ENCODE assay signal across 14 mouse cellular contexts in the genomic region with DNA sequence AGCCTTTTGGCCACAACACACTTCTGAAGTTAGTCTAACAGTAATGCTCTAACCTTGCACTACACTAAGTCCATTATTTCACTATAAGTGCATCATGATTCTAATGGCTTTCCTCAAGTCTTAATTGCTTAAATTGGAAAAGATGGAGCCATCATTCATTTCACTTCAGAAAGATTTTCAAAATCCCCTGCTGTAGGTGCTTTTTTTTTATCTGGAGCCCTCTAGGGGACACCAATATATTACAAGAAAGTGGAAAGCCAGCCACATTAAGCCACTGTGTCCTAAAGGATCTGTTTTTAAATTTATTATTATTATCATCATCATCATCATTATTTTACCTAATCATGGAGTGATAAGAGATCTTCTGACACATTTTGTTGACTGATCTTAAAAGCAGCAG.
DNase-seq lines count a peak whose midpoint lies in the region; ATAC-seq and TF ChIP-seq lines count a peak whose summit lies in the region.
"Had no signal": no experiment of that assay in that cellular context is flagged by ENCODE, and none has a peak within 500 bp of the region (broad histone marks: within the 10 kb centered on the region; RNA-seq: fewer than 3 reads in every experiment).

No protein-coding gene starts in this region.

- TF ChIP-seq CTCF in heart, adult 2 months (IDR thresholded peaks at IDR 0.05): peak; percentile 18; the same call in 1 of the 2 replicates
- TF ChIP-seq CTCF in MEL (IDR thresholded peaks at IDR 0.05 in 2 of 3, conservative IDR thresholded peaks at IDR 0.05 in 1 of 3; ENCODE audit: control insufficient read depth in 1 of 3, insufficient read depth in 1 of 3, low read depth in 2 of 3, low read length in 3 of 3, poor library complexity in 1 of 3, severe bottlenecking in 1 of 3): peak in 1 of 3 experiments; percentile 9; a peak in 1 of 6 replicates

- H3K36me3 ChIP-seq in heart, adult 2 months (ENCODE audit: control insufficient read depth, insufficient read depth, low read length): no peaks in the 10 kb centered on the region
- H3K36me3 ChIP-seq in heart, embryonic 11.5 days (ENCODE audit: control insufficient read depth, insufficient read depth, low read length): no peaks in the 10 kb centered on the region
- H3K36me3 ChIP-seq in MEL (ENCODE audit: control insufficient read depth in 1 of 2, insufficient read depth in 2 of 2, low read length in 2 of 2): no peaks in the 10 kb centered on the region
- H3K36me3 ChIP-seq: heart, embryonic 13.5 days had no signal

- intact Hi-C loops in heart, adult 2 months (cut with DNase I): no loop called here

- H3K4me3 ChIP-seq in heart, adult 2 months: no peak overlapping the region
- no peak overlapping the region for H3K4me3 ChIP-seq in heart, embryonic 11.5 days (ENCODE audit: low read depth, low read length)
- no peak overlapping the region for H3K4me3 ChIP-seq in MEL (ENCODE audit: control insufficient read depth in 1 of 2, insufficient read depth in 1 of 2, low read depth in 2 of 2, low read length in 2 of 2)
- H3K4me3 ChIP-seq: heart, embryonic 13.5 days had no signal

- no peak overlapping the region for H3K4me2 ChIP-seq in heart, embryonic 11.5 days
- H3K4me2 ChIP-seq: heart, embryonic 13.5 days had no signal

- no peaks in the 10 kb centered on the region for H3K9me3 ChIP-seq in heart, embryonic 11.5 days (replicated peaks; ENCODE audit: control insufficient read depth, low read length)
- no peaks in the 10 kb centered on the region for H3K9me3 ChIP-seq in MEL (replicated peaks; ENCODE audit: insufficient read depth, low read length)
- H3K9me3 ChIP-seq: heart, embryonic 13.5 days had no signal

- no peak for TF ChIP-seq POLR2A in heart, adult 2 months (IDR thresholded peaks at IDR 0.05; ENCODE audit: insufficient read depth, low read depth, low read length)
- TF ChIP-seq POLR2A in MEL (IDR thresholded peaks at IDR 0.05; ENCODE audit: control insufficient read depth in 1 of 2, insufficient read depth in 1 of 2, low read depth in 1 of 2, low read length in 2 of 2, poor library complexity in 1 of 2): no peak

- TF ChIP-seq EP300 in heart, adult 2 months (IDR thresholded peaks at IDR 0.05; ENCODE audit: insufficient read depth, low read depth, low read length): no peak
- TF ChIP-seq EP300 in MEL (IDR thresholded peaks at IDR 0.05; ENCODE audit: low read depth in 1 of 2, low read length in 2 of 2): no peak

- ATAC-seq in heart, embryonic 11.5 days (replicated peaks; ENCODE audit: insufficient number of reproducible peaks, low FRiP score, low TSS enrichment): no peak
- ATAC-seq: activated CD4-positive, CD25-positive, alpha-beta regulatory T cell, adult 4 months had no signal

- 0 out of 2 replicates have a peak, but pooled peaks have one; percentile 1 for TF ChIP-seq RAD21 in MEL (IDR thresholded peaks at IDR 0.05; ENCODE audit: low read depth, low read length)

- no peaks in the 10 kb centered on the region for H3K4me1 ChIP-seq in heart, adult 2 months (ENCODE audit: control insufficient read depth, insufficient read depth, low read length)
- H3K4me1 ChIP-seq in heart, embryonic 11.5 days (ENCODE audit: control insufficient read depth, insufficient read depth, low read length): no peaks in the 10 kb centered on the region
- no peaks in the 10 kb centered on the region for H3K4me1 ChIP-seq in MEL (ENCODE audit: control insufficient read depth in 1 of 2, insufficient read depth in 2 of 2, low read length in 2 of 2)
- H3K4me1 ChIP-seq: heart, embryonic 13.5 days had no signal

- no peak overlapping the region for H3K9ac ChIP-seq in heart, adult 2 months (ENCODE audit: low read depth, low read length)
- H3K9ac ChIP-seq in heart, embryonic 11.5 days (ENCODE audit: low read depth, low read length): no peak overlapping the region
- H3K9ac ChIP-seq in MEL (ENCODE audit: control insufficient read depth, low read depth, low read length, poor library complexity, severe bottlenecking): no peak overlapping the region
- H3K9ac ChIP-seq: heart, embryonic 13.5 days had no signal

- H3K27ac ChIP-seq in heart, adult 2 months: no peak overlapping the region
- no peak overlapping the region for H3K27ac ChIP-seq in heart, embryonic 11.5 days (ENCODE audit: low read depth, low read length)
- H3K27ac ChIP-seq in MEL (ENCODE audit: control insufficient read depth, low read depth, low read length): no peak overlapping the region
- H3K27ac ChIP-seq: heart, embryonic 13.5 days had no signal

- H3K27me3 ChIP-seq in heart, adult 2 months (ENCODE audit: control insufficient read depth, insufficient read depth, low read length): no peaks in the 10 kb centered on the region
- H3K27me3 ChIP-seq in heart, embryonic 11.5 days (ENCODE audit: control insufficient read depth, insufficient read depth, low read length): no peaks in the 10 kb centered on the region
- H3K27me3 ChIP-seq in MEL (ENCODE audit: control insufficient read depth in 1 of 2, insufficient read depth in 2 of 2, low read length in 2 of 2): no peaks in the 10 kb centered on the region
- H3K27me3 ChIP-seq: heart, embryonic 13.5 days had no signal

- H3K79me2 ChIP-seq in heart, adult 2 months (replicated peaks; ENCODE audit: control insufficient read depth, insufficient read depth, low read length): no peaks in the 10 kb centered on the region
- H3K79me2 ChIP-seq in MEL (ENCODE audit: control insufficient read depth, insufficient read depth, low read length, poor library complexity): no peaks in the 10 kb centered on the region

- DNase-seq in heart, adult 2 months: no peak
- peak; percentile 8 for DNase-seq in layer of hippocampus, adult 9-10 months (ENCODE audit: low spot score)
- DNase-seq in layer of hippocampus, postnatal 25 days (ENCODE audit: extremely low spot score in 1 of 2, low spot score in 1 of 2): no peak
- DNase-seq in MEL (ENCODE audit: low read depth, low spot score): no peak
- peak; percentile 20 for DNase-seq in embryo, embryonic 11 days
- no peak for DNase-seq in heart, adult 11 months
- DNase-seq: adrenal gland, postnatal 25 days; cerebellum, postnatal 25 days; gastrocnemius, postnatal 36 days; kidney, adult 18-20 months; lung, adult 2 months had no signal

TF ChIP-seq in MEL, 35 proteins besides CTCF, POLR2A, EP300 and RAD21:
- TF ChIP-seq ZMIZ1 (IDR thresholded peaks at IDR 0.05; ENCODE audit: low read depth, low read length) (no peak), CHD1 (IDR thresholded peaks at IDR 0.05; ENCODE audit: low read depth, low read length) (no peak), GATA1 (IDR thresholded peaks at IDR 0.05; ENCODE audit: low read depth, low read length) (no peak), POLR2AphosphoS2 (IDR thresholded peaks at IDR 0.05; ENCODE audit: low read length) (no peak), CHD2 (IDR thresholded peaks at IDR 0.05; ENCODE audit: low read length) (no peak), SIN3A (IDR thresholded peaks at IDR 0.05; ENCODE audit: low read length) (no peak), ZC3H11A (IDR thresholded peaks at IDR 0.05; ENCODE audit: low read depth, low read length) (no peak), JUND (IDR thresholded peaks at IDR 0.05; ENCODE audit: low read depth, low read length) (no peak), TBP (IDR thresholded peaks at IDR 0.05; ENCODE audit: low read depth, low read length) (no peak), TCF12 (IDR thresholded peaks at IDR 0.05; ENCODE audit: low read depth, low read length) (no peak), MYC (IDR thresholded peaks at IDR 0.05; ENCODE audit: low read depth, low read length) (no peak), E2F4 (IDR thresholded peaks at IDR 0.05; ENCODE audit: borderline replicate concordance, low read depth, low read length) (no peak), USF1 (IDR thresholded peaks at IDR 0.05; ENCODE audit: low read depth, low read length) (no peak), HCFC1 (IDR thresholded peaks at IDR 0.05; ENCODE audit: low read depth, low read length) (no peak), ZNF384 (IDR thresholded peaks at IDR 0.05; ENCODE audit: low read depth, low read length) (no peak), NELFE (IDR thresholded peaks at IDR 0.05; ENCODE audit: low read depth, low read length) (no peak), MAZ (IDR thresholded peaks at IDR 0.05; ENCODE audit: low read depth, low read length) (no peak), BHLHE40 (IDR thresholded peaks at IDR 0.05; ENCODE audit: borderline replicate concordance, low read depth, low read length) (no peak), KAT2A (conservative IDR thresholded peaks at IDR 0.05; ENCODE audit: low read depth, low read length) (no peak)

Comparison
In these comparisons a context has a peak if more than half of its experiments do, and no peak if none do; other contexts are left out.
1. DNase-seq: peak in layer of hippocampus, adult 9-10 months (single experiment) and embryo, embryonic 11 days (single experiment); none in heart, adult 2 months (0 of 2), layer of hippocampus, postnatal 25 days (0 of 2), MEL (single experiment) and heart, adult 11 months (single experiment).